Mouse (Mus musculus) hindbrain, embryonic 10.5 days (tissue): ENCODE results near the gene Dnajc22. TPM values are rescaled to one million over a fixed set of nuclear protein-coding genes. Genes with fewer than 3 reads are reported as not detected.

Experiments used
- DNase-seq: peaks from one replicate; pipeline ENCODE4 v3.0.0-alpha.2; 2017; ENCODE audit warnings: low spot score
- H3K27ac ChIP-seq: fragments of 300-500 bp; sonication (generic); 2 replicates; pipeline ENCODE4 v1.5.1; 2016; ENCODE audit warnings: mild to moderate bottlenecking, moderate library complexity
- H3K27me3 ChIP-seq: fragments of 300-500 bp; sonication (generic); 2 replicates; pipeline ENCODE4 v1.6.1; 2016; ENCODE audit warnings: mild to moderate bottlenecking; ENCODE audit not compliant: poor library complexity, insufficient read depth, severe bottlenecking
- H3K36me3 ChIP-seq: fragments of 300-500 bp; sonication (generic); 2 replicates; pipeline ENCODE4 v1.6.1; 2016; ENCODE audit warnings: mild to moderate bottlenecking, moderate library complexity
- H3K4me1 ChIP-seq: fragments of 300-500 bp; sonication (generic); replicated peaks from 2 replicates; pipeline ENCODE4 v1.6.1; 2016; ENCODE audit warnings: mild to moderate bottlenecking
- H3K4me3 ChIP-seq: fragments of 300-500 bp; sonication (generic); 2 replicates; pipeline ENCODE4 v1.5.1; 2016; ENCODE audit warnings: mild to moderate bottlenecking, moderate library complexity
- H3K9me3 ChIP-seq: fragments of 300-500 bp; sonication (generic); 2 replicates; pipeline ENCODE4 v1.6.1; 2016; ENCODE audit warnings: mild to moderate bottlenecking, moderate library complexity
- WGBS: fragments of 180-500 bp; shearing (Covaris S2); methylation state at CpG from one replicate; pipeline ENCODE4 v1.1.7; 2016; 5-methylcytosine and 5-hydroxymethylcytosine counted together
- polyA plus RNA-seq: library from polyadenylated mRNA; unstranded; fragments of >200 nt; fragmentation: Nextera tagmentation; extraction: Ambion mirVana; gene quantifications from 2 replicates; pipeline ENCODE4 v1.2.1, GENCODE M21; 2016

Gene Dnajc22
- polyA plus RNA-seq, 1 experiment from 2014 or later = 2.2 TPM

DNA sequence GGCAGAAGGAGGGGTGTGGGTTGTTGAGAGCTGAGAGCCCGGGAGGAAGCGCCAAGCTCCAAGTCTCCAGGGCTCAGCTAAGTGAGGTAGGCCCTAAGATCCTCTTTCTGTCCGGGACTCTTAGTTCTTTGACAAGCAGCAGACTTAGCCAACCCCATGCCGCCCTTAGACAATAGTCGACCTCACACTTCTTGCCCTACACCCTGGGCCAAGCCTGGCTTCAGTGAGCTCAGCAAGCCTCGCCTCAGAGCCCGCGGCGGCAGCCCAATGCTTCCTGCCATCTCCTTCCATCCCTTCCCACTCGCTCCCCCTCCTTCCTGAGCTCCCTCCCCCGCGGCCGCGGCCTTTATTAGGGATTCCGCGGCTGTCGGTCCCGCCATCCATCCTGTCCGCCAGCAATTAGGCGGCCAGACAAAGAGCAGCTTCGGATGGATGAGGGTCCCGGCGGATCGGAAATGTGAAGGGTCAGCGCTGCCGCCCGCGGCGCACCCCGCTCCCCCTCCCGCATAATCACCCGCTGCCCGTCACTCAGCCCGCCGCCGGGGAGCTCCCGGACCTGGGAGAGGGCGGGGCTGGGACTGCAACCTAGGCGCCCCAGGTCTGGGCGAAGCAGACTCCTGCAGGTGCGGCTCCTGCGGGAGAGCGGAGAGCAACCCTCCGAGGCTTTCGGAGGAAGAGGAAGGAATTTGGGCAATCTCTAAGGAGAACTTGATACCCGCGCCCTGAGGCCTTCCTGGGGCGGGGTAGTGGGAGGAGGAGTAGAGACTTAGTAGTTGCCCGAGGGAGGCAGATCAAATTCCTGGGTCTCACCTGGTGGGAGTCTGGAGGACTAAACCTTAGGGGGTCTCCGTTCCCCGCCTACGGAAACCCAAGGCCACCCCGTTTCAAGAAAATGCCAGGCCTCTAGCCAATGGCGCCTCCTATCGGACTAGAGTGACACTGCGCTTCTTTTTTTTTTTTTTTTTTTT lies 605 bp downstream of the Dnajc22 start:
- Histone ChIP-seq H3K27me3 (peaks cover 96% of the 10 kb centered on the region), H3K9me3 (no peaks in the 10 kb centered on the region), H3K36me3 (no peaks in the 10 kb centered on the region), H3K4me3 (peak overlapping the region; percentile 50), H3K27ac (peak overlapping the region; percentile 81), H3K4me1 (peaks cover 91% of the 10 kb centered on the region)
- WGBS = 1% methylated on average over 56 of the region's 56 CpGs
- peak; percentile 85 for DNase-seq

DNA sequence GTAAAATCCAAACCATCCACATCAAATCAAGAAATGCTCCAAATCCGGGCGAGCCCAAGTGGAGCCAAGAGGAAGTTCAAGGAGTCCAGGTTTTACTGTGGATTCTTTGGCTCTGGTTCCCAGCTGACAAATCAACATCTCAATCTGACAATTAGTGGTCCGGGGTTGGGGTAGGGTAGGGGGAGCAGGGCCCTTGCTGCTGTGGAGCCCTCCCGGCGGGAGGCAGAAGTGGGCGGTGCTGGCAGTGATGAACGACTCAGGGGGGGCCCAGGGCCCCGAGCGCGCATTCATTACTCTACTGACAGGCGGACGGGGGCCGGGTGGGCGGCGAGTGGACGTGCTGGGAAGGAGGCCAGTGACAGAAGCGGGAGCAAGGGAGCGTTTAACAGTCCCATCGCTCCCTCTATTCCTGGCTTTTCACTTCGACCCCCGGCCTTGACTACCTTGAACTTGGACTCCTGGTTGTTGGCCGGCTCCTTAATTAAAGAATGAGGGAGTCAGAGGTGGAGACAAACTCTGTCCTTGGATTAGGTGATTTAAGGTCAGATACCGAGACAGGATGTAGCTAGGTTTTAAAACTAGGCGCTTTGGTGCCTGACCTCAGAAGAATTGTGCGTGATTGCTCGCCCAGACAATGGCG lies 1.8 kb downstream of the Dnajc22 start:
- H3K4me1 ChIP-seq = peaks cover 88% of the 10 kb centered on the region
- WGBS = 1% methylated on average over 27 of the region's 27 CpGs
- H3K4me3 ChIP-seq = peak overlapping the region; percentile 28; the same call in 1 of the 2 replicates
- DNase-seq = peak; percentile 74
- no peaks in the 10 kb centered on the region for H3K36me3 ChIP-seq
- peaks cover 96% of the 10 kb centered on the region for H3K27me3 ChIP-seq
- no peaks in the 10 kb centered on the region for H3K9me3 ChIP-seq
- H3K27ac ChIP-seq = peak overlapping the region; percentile 30; the same call in 1 of the 2 replicates

DNA sequence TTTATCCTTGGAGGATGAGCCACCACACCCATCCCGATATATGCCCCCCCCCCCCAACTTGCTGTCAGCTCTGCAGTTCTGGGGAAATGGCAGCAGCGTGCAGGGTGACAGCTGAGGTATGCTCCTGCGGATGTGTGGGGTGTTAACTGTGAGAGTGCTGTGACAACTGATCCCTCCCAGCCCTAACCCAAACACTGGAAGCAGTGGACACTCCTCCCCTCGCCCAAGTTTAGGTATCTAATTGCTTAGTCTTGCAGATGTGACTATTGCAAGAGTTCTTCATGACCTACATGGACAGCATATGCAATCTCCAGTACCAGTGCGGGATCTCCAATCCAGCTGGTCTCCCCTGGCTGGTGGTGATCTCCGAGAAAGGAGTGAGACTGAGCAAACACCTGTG lies 2.4 kb downstream of the Dnajc22 start:
- Histone ChIP-seq H3K36me3 (no peaks in the 10 kb centered on the region), H3K4me1 (peaks cover 82% of the 10 kb centered on the region), H3K4me3 (peak overlapping the region; percentile 28; the same call in 1 of the 2 replicates), H3K9me3 (no peaks in the 10 kb centered on the region), H3K27ac (peak overlapping the region; percentile 30), H3K27me3 (peaks cover 96% of the 10 kb centered on the region)
- DNase-seq = no peak
- 1% methylated on average over 6 of the region's 6 CpGs for WGBS

DNA sequence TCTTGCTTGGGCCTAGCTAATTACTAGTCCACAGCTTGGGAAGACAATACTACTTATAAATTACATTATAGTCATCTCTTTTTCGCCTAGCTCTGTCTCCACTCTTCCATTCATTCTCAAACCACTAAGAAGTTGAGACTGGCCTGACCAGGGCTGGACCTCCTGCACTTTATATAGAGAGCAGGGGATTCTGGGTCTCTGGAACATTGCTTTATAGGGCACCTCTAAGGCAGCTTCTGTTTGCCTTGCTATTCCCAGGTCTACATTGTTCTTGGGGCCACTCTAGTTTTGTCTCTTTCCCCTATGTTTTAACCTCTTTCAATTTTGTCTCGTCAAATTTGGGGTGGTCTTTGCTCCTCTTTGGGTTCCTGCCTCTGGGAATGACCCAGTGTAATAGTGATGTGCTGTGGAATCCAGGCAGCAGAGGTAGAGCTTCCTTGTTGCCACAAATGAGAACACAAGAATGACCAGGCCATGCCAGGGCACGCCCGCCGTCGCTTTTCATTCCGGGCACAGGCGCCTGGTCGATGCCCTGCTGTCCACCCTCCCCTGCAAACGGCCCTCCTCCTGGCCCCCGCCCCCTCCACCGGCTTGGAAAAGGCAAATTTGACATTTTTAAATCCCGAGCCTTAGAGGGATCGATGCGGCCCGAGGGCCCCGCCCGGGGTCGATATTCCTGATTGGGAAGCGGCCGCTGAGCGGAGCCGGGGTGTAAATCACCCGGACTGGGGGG lies 3.3 kb downstream of the Dnajc22 start:
- H3K27me3 ChIP-seq = peaks cover 96% of the 10 kb centered on the region
- DNase-seq = no peak
- peak overlapping the region; percentile 81 for H3K27ac ChIP-seq

DNA sequence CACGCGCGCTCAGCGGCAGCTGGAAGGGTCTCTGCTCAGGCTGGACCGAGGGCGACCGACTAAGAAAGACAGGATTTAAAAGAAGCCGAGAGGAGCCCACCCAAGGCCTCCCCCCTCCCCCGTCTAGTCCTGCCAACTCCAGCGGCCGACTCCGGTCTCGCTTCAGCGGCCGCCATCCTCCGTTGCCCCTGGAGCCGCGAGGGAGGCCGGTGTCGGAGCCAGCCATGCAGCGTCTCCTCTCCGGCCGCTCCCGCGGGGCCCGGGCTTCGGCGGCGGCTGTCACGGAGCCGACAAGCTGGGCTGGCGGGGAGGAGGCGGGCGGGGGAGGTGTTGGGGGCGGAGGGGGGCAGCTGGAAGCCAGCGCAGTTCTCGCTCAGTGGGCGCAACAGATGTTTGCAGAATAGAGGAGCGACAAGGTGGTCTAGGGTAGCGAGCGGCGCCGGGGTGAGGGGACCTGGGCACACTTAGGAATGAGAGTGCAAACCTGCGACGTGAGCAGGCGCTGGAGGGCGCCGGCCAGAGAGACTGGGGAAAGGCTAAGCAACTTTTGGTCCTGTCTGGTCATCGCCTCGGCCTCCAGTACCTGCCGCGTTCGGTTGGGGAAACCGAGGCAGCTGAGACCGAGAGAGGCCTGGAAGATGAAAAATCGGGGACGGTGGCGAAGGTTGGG lies 4.0 kb downstream of the Dnajc22 start:
- Histone ChIP-seq H3K4me3 (peak overlapping the region; percentile 52), H3K9me3 (no peaks in the 10 kb centered on the region), H3K27me3 (peaks cover 92% of the 10 kb centered on the region), H3K27ac (peak overlapping the region; percentile 81), H3K4me1 (peaks cover 70% of the 10 kb centered on the region), H3K36me3 (no peaks in the 10 kb centered on the region)
- DNase-seq = peak; percentile 69
- under 1% methylated on average over 58 of the region's 58 CpGs for WGBS

More for the DNA sequence above, 3.3 kb downstream of the Dnajc22 start:
- Histone ChIP-seq H3K9me3 (no peaks in the 10 kb centered on the region), H3K36me3 (no peaks in the 10 kb centered on the region), H3K4me1 (peaks cover 74% of the 10 kb centered on the region), H3K4me3 (peak overlapping the region; percentile 52)
- WGBS = 2% methylated on average over 24 of the region's 24 CpGs

DNA sequence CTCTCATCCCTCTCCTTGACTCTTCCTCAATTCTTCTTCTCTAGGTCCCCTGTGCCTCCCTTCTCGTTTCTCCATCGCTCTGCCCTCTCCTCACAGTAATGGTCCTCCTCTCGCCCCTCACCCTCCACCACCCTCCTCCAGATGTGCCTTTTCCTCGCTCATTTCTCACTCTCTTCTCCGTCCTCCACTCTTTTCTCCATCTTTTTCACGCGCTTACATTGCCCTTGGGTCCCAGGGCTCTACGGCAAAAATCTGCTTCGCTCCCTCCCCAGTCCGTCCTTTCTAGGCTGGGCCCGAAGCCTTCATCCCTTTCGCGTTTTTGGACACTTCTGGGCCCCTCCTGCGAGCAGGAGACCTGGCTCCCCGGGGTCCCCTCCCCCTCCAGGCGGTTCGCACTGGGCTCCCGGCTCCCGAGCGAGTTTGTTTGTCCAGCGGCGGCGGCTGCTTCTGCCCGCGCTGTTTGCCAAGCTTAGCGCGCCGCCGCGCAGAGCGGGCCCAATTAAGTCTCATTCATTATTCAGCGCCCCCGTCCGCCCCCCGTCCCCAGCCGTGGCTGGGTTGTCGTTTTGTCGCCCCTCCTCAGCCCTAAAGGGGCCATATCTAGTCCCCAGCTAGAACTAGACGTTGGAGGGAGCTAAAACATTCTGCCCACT lies 5.0 kb downstream of the Dnajc22 start:
- DNase-seq = peak; percentile 64
- H3K4me3 ChIP-seq = peak overlapping the region; percentile 52
- H3K36me3 ChIP-seq = no peaks in the 10 kb centered on the region
- peaks cover 62% of the 10 kb centered on the region for H3K4me1 ChIP-seq
- H3K27me3 ChIP-seq = peaks cover 82% of the 10 kb centered on the region
- H3K9me3 ChIP-seq = no peaks in the 10 kb centered on the region
- peak overlapping the region; percentile 81 for H3K27ac ChIP-seq
- under 1% methylated on average over 39 of the region's 39 CpGs for WGBS

DNA sequence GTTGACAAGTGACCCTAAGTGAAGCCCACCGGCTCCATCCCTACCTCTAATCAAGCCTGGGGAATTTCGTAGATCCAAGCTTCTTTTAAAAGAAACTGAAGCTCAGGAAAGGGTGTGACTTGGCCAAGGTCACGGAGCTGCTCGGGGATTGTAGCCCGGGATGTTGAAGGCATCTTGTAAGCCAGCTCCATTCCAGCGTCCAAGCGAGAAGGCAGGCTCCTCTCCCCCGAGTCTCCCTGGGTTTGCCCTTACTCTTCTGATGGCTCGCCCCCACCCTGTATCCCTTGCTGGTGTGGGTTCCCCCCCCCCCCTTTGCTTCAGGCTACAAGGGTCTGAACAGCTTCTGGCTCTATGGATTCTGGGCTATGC lies 5.5 kb downstream of the Dnajc22 start:
- H3K4me1 ChIP-seq = peaks cover 57% of the 10 kb centered on the region
- H3K36me3 ChIP-seq = no peaks in the 10 kb centered on the region
- peak overlapping the region; percentile 81; the same call in 1 of the 2 replicates for H3K27ac ChIP-seq
- H3K4me3 ChIP-seq = peak overlapping the region; percentile 52
- WGBS = under 1% methylated on average over 9 of the region's 9 CpGs
- no peak for DNase-seq
- peaks cover 76% of the 10 kb centered on the region for H3K27me3 ChIP-seq
- H3K9me3 ChIP-seq = no peaks in the 10 kb centered on the region

DNA sequence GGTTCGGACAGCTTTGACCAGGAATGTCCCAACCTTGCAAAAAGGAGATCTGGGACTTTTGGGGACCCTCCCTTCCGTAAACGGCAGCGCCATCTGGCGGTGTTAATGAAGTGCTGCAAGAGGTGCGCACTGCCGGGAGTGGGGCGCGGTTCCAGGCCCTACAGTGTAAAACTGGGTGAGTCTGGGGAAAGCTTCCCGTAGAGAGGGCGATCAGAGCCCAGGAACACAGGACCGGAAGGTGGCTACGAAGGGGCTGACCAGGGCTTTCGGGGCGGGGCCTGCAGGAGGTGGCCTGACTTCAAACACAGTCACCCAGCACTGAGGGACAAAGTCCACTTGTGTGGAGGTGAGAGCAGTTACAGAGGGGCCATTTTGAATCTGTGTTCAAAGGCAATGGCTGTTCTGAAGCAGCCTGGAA lies 6.2 kb downstream of the Dnajc22 start:
- no peaks in the 10 kb centered on the region for H3K9me3 ChIP-seq
- peaks cover 72% of the 10 kb centered on the region for H3K27me3 ChIP-seq
- no peaks in the 10 kb centered on the region for H3K36me3 ChIP-seq
- H3K27ac ChIP-seq = 0 out of 2 replicates have a peak overlapping the region, but pooled peaks have one; percentile 17
- H3K4me1 ChIP-seq = peaks cover 51% of the 10 kb centered on the region
- DNase-seq = peak; percentile 74
- 2% methylated on average over 15 of the region's 15 CpGs for WGBS
- peak overlapping the region; percentile 52 for H3K4me3 ChIP-seq

DNA sequence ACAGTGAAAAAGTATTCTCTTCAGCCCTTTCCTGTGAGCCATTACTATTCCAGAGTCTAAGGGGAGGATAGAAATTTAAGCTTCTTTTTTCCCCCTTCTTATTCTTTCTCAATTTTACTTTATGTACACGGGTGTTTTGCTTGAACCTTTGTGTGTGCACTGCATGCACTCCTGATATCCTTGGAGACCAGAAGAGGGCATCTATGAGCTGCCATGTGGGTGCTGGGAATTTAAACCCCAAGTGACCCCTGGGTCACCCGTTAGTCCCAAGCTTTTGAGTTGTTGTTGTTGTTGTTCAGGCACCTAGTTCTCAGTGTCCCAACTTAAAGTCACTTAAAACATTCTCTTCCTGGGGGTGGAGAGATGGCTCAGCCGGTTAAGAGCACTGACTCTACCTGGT lies 7.0 kb downstream of the Dnajc22 start:
- no peak overlapping the region for H3K27ac ChIP-seq
- 52% methylated on average over 3 of the region's 3 CpGs for WGBS
- H3K9me3 ChIP-seq = no peaks in the 10 kb centered on the region
- no peak for DNase-seq
- H3K4me3 ChIP-seq = no peak overlapping the region
- no peaks in the 10 kb centered on the region for H3K36me3 ChIP-seq
- H3K27me3 ChIP-seq = peaks cover 66% of the 10 kb centered on the region
- H3K4me1 ChIP-seq = peaks cover 45% of the 10 kb centered on the region

DNA sequence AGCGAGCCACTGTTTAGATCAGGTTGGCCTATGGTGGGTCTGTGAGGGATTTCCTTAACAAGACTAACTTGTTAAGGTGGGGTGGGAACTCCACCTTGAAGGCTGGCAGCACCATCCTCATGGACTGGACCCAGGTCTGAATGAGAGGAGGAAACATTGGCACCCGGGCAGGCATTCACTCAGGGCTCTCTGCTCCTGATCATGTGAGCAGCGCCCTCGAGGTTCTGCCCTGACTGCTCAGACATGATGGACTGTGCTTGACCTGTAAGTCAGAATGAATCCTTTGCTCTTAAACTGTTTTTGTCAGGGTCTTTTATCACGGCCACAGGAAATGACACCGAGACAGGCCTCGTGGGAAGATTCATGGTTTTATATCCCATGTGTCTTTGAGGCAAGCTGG lies 12.3 kb downstream of the Dnajc22 start:
- Histone ChIP-seq H3K4me3 (no peak overlapping the region), H3K27ac (no peak overlapping the region), H3K9me3 (no peaks in the 10 kb centered on the region), H3K36me3 (no peaks in the 10 kb centered on the region), H3K4me1 (no peaks in the 10 kb centered on the region), H3K27me3 (peaks cover 13% of the 10 kb centered on the region)
- DNase-seq = no peak
- WGBS = 81% methylated on average over 7 of the region's 7 CpGs

DNA sequence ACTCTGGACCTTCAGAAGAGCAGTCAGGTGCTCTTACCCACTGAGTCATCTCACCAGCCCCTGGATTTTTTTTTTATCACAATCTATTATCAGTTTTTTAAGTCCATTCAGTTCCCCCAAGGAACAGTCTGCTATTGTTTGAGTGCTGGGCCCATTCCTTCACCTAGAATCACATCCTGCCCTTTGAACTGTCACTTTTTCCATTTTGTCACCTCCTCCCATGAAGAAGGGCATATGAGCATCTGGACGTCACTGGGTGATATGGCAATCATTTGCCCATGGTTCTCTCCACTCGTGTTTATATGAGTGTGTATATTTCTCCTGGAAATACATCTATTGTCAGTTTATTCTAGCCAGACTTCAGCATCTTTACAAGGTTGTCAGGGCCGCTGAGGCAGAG lies 14.9 kb downstream of the Dnajc22 start:
- H3K4me3 ChIP-seq = no peak overlapping the region
- H3K27me3 ChIP-seq = no peaks in the 10 kb centered on the region
- H3K27ac ChIP-seq = no peak overlapping the region
- no peak for DNase-seq
- H3K9me3 ChIP-seq = no peaks in the 10 kb centered on the region
- WGBS = 86% methylated on average over 3 of the region's 3 CpGs
- no peaks in the 10 kb centered on the region for H3K4me1 ChIP-seq
- H3K36me3 ChIP-seq = no peaks in the 10 kb centered on the region

DNA sequence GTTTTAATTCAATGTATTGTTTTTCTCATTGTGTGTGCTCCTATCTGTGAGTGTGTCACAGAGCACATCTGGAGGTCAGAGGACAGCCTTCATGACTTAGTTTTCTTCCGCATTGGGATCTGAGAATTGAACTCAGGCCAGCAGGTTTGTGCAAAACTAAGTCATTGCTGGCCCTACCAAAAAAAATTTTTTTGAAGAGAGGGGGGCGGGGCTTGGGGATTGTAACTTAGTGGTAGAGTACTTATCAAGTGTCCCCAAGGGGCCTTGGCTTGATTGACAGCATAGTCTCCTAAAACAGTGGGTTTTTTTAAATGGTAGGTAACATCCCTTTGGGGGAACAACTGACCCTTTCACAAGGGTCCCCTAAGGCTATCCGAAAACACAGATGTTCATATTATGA lies 18.2 kb downstream of the Dnajc22 start:
- H3K27ac ChIP-seq = no peak overlapping the region
- H3K4me1 ChIP-seq = peaks cover 14% of the 10 kb centered on the region
- no peaks in the 10 kb centered on the region for H3K27me3 ChIP-seq
- H3K4me3 ChIP-seq = no peak overlapping the region
- no peaks in the 10 kb centered on the region for H3K9me3 ChIP-seq
- DNase-seq = no peak
- WGBS = 90% methylated on average over 3 of the region's 3 CpGs
- no peaks in the 10 kb centered on the region for H3K36me3 ChIP-seq
